Mouse (Mus musculus) brain, embryonic 14.5 days (tissue): ENCODE data around the gene Wdr45.

Source experiments
- CTCF ChIP-seq: fragments of 200-500 bp; IDR thresholded peaks from 2 replicates; pipeline ENCODE4 v1.5.1; 2012; ENCODE audit warnings: inconsistent platforms, mild to moderate bottlenecking, moderate library complexity, borderline replicate concordance; ENCODE audit not compliant: insufficient read depth, insufficient read length; ENCODE audit errors: extremely low read depth
- POLR2A ChIP-seq: fragments of 200-500 bp; IDR thresholded peaks from 2 replicates; pipeline ENCODE4 v1.6.1; 2012; ENCODE audit warnings: mild to moderate bottlenecking, inconsistent platforms, borderline replicate concordance; ENCODE audit not compliant: poor library complexity, insufficient read depth, insufficient read length, severe bottlenecking; ENCODE audit errors: extremely low read depth

DNA sequence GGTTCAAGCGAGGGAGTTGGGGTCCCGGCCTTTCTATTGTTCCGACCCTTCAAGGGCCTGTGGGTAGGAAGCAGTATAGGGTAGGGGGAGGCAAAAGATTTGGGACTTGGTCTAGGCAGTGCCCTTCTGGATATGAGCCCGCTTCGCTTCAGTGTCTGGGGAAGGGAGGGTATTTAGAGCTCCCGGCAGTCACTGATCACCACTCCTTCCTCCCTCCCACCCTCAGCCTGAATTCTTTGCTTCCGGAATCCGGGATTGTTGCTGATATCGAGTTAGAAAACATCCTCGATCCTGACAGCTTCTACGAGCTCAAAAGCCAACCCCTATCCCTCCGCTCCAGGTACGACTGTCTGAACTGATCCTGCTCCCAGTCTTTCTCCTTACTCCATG lies 51.1 kb downstream of the Wdr45 start:
- TF ChIP-seq CTCF = no peak
- no peak for TF ChIP-seq POLR2A
